Mouse (Mus musculus): ENCODE data around the gene Ap1m1.

DNA sequence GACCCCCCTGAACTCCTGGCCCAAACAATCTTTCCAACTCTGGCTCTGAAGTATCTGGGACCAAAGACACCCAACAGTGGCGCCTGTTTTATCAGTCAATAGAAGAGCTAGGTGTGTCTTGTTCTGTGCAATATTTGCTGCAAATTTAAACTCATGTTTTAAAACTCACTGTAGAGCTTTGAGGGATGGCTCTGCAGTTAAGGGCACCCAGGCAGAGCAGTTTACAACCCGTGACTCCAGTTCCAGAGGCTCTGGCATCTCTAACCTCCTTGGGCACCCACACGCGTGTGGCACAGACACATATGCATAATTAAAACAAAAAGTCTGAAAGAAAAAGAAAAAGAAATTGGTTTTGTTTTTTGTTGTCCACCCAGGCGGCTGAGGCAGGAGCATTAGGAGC, 61.7 kb downstream of the Ap1m1 start:
- TF ChIP-seq ZNF384 (IDR thresholded peaks at IDR 0.05; ENCODE audit: low read depth, low read length) (no peak), HCFC1 (IDR thresholded peaks at IDR 0.05; ENCODE audit: borderline replicate concordance, insufficient read depth, low read length) (no peak), MAFK (IDR thresholded peaks at IDR 0.05; ENCODE audit: insufficient read depth, low read depth, low read length) (no peak), ZC3H11A (IDR thresholded peaks at IDR 0.05; ENCODE audit: borderline replicate concordance, low read depth, low read length) (no peak)
